Mouse (Mus musculus) erythroblast, embryonic 14.5 days (primary cell): ENCODE measurements around the gene C2cd5.

Source experiments
- GATA1 ChIP-seq: IDR thresholded peaks from 2 replicates; pipeline ENCODE4 v1.6.1; 2012; ENCODE audit warnings: low read length, inconsistent platforms, mixed read lengths
- TAL1 ChIP-seq: IDR thresholded peaks from 3 replicates; pipeline ENCODE4 v1.6.1; 2012; ENCODE audit warnings: low read length, inconsistent platforms, mixed read lengths

GRCm38 (mm10) chr6:143131895-143132652 lies 32.1 kb upstream of the C2cd5 start:
- no peak for TF ChIP-seq GATA1
- TF ChIP-seq TAL1: no peak
